Mouse (Mus musculus): Measurements from ENCODE around the gene Ddb2.

- no peak for TF ChIP-seq POLR2A (IDR thresholded peaks at IDR 0.05; ENCODE audit: insufficient read depth, low read depth, low read length)
- TF ChIP-seq CTCF (IDR thresholded peaks at IDR 0.05; ENCODE audit: insufficient read depth, low read depth, low read length), result no peak
Observed at GRCm38 (mm10) chr2:91281366-91281765, 44.6 kb upstream of the Ddb2 start.

Data from olfactory bulb, adult 2 months (tissue).